Mouse (Mus musculus) hindbrain, embryonic 11.5 days (tissue): ENCODE measurements around the gene Nop56. TPM values are rescaled to one million over a fixed set of nuclear protein-coding genes. Genes with fewer than 3 reads are reported as not detected.

Source experiments
- ATAC-seq: fragments of 200-750 bp; cut with Nextera tagmentation; 2 replicates; pipeline ENCODE4 v1.8.0; 2017; ENCODE audit warnings: mild to moderate bottlenecking, moderate TSS enrichment, moderate library complexity; ENCODE audit not compliant: low FRiP score
- DNase-seq: peaks from one replicate; pipeline ENCODE4 v3.0.0-alpha.2; 2015; ENCODE audit warnings: low spot score
- H3K27ac ChIP-seq: fragments of 300-500 bp; sonication (generic); 2 replicates; pipeline ENCODE4 v1.5.1; 2014; ENCODE audit warnings: mild to moderate bottlenecking, low read depth, low read length
- H3K27me3 ChIP-seq: fragments of 300-500 bp; sonication (generic); 2 replicates; pipeline ENCODE4 v1.6.1; 2014; ENCODE audit warnings: mild to moderate bottlenecking, low read length, moderate library complexity, mixed read lengths; ENCODE audit not compliant: control insufficient read depth, insufficient read depth
- H3K36me3 ChIP-seq: fragments of 300-500 bp; sonication (generic); 2 replicates; pipeline ENCODE4 v1.6.1; 2014; ENCODE audit warnings: mild to moderate bottlenecking, low read length, moderate library complexity, mixed read lengths; ENCODE audit not compliant: control insufficient read depth, insufficient read depth
- H3K4me1 ChIP-seq: fragments of 300-500 bp; sonication (generic); replicated peaks from 2 replicates; pipeline ENCODE4 v1.6.1; 2014; ENCODE audit warnings: low read length, mixed read lengths; ENCODE audit not compliant: control insufficient read depth, insufficient read depth
- H3K4me2 ChIP-seq: fragments of 300-500 bp; sonication (generic); replicated peaks from 2 replicates; pipeline ENCODE4 v1.6.1; 2014; ENCODE audit warnings: mild to moderate bottlenecking, low read depth, low read length
- H3K4me3 ChIP-seq: fragments of 300-500 bp; sonication (generic); 2 replicates; pipeline ENCODE4 v1.5.1; 2014; ENCODE audit warnings: low read depth, low read length
- H3K9ac ChIP-seq: fragments of 300-500 bp; sonication (generic); 2 replicates; pipeline ENCODE4 v1.6.1; 2014; ENCODE audit warnings: low read depth, low read length
- H3K9me3 ChIP-seq: fragments of 300-500 bp; sonication (generic); 2 replicates; pipeline ENCODE4 v1.6.1; 2016; ENCODE audit warnings: low read length; ENCODE audit not compliant: control insufficient read depth
- WGBS: fragments of 180-500 bp; shearing (Covaris S2); extraction: QIAGEN DNeasy Blood & Tissue Kit; methylation state at CpG from one replicate; pipeline ENCODE4 v1.1.7; 2014; 5-methylcytosine and 5-hydroxymethylcytosine counted together
- polyA plus RNA-seq: library from polyadenylated mRNA; unstranded; fragments of >200 nt; fragmentation: Nextera tagmentation; extraction: Ambion mirVana; gene quantifications from 2 replicates; pipeline ENCODE4 v1.2.1, GENCODE M21; 2014

Nop56 gene
- polyA plus RNA-seq, 1 experiment from 2014 or later, result 297 TPM

GRCm38 (mm10) chr2:130291434-130291833, 17.2 kb downstream of the Nop56 start:
- Histone ChIP-seq H3K27me3 (peaks cover 7% of the 10 kb centered on the region), H3K9ac (no peak overlapping the region), H3K4me1 (peaks cover 6% of the 10 kb centered on the region), H3K9me3 (no peaks in the 10 kb centered on the region), H3K36me3 (no peaks in the 10 kb centered on the region), H3K4me3 (no peak overlapping the region), H3K4me2 (no peak overlapping the region), H3K27ac (no peak overlapping the region)
- ATAC-seq (no peak), DNase-seq (peak; percentile 79)
- 24% methylated on average over 8 of the region's 8 CpGs for WGBS

DNA sequence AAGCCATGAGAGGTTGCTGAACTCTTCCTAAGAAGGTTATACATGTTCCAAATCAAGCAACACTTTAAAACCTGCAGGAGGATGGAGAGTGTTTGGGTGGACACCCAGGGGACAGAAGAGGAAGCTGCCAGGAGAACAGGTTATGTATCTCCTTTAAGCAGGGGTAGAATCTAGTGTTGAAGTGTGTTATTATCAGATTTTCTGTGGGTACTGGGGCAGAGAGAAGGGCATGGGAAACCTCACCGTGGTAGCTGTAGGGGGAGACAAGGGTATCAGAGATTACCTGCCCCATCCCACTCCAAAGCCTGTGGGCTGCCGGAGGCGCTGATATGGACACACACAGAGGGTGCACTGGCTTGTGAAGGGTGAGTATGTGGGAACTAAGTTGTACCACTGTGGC, 18.8 kb downstream of the Nop56 start:
- Histone ChIP-seq H3K4me2 (no peak overlapping the region), H3K27me3 (peaks cover 13% of the 10 kb centered on the region), H3K9ac (no peak overlapping the region), H3K4me1 (peaks cover 8% of the 10 kb centered on the region), H3K4me3 (no peak overlapping the region), H3K36me3 (no peaks in the 10 kb centered on the region), H3K27ac (no peak overlapping the region), H3K9me3 (no peaks in the 10 kb centered on the region)
- ATAC-seq (peak; percentile 4), DNase-seq (no peak)
- 43% methylated on average over 3 of the region's 3 CpGs for WGBS

DNA sequence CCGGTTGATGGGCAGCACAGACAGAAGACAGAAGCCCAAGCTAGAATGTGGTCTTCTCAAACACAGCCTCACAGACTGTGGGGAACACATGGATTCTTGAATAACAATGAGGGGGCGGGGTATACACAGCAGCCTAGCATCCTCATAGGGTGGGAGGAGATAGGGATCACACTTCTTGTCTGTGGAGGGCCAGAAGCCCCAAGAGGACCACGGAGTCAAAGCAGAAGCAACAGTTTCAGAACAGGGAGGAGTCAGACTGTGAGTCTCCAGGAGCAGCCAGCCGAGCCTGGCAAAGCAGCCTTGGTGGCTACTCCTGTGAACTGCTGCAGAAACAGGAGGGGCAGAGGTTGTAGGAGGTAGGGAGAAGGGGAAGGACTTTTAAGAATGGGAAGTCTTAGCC, 19.3 kb downstream of the Nop56 start:
- Histone ChIP-seq H3K27me3 (peaks cover 13% of the 10 kb centered on the region), H3K4me2 (0 out of 2 replicates have a peak overlapping the region, but pooled peaks have one; percentile 5), H3K4me3 (no peak overlapping the region), H3K36me3 (no peaks in the 10 kb centered on the region), H3K9ac (no peak overlapping the region), H3K27ac (no peak overlapping the region), H3K4me1 (peaks cover 8% of the 10 kb centered on the region), H3K9me3 (no peaks in the 10 kb centered on the region)
- 6% methylated on average over 4 of the region's 4 CpGs for WGBS
- peak; percentile 58 for DNase-seq
- ATAC-seq, result peak; percentile 66

GRCm38 (mm10) chr2:130294218-130294935, 20.1 kb downstream of the Nop56 start:
- Histone ChIP-seq H3K27ac (peak overlapping the region; percentile 68; the same call in 1 of the 2 replicates), H3K9me3 (no peaks in the 10 kb centered on the region), H3K36me3 (no peaks in the 10 kb centered on the region), H3K27me3 (peaks cover 13% of the 10 kb centered on the region), H3K4me1 (peaks cover 8% of the 10 kb centered on the region), H3K4me2 (peak overlapping the region; percentile 81), H3K4me3 (peak overlapping the region; percentile 76), H3K9ac (peak overlapping the region; percentile 81)
- WGBS, result 8% methylated on average over 20 of the region's 20 CpGs
- DNase-seq (no peak), ATAC-seq (no peak)

DNA sequence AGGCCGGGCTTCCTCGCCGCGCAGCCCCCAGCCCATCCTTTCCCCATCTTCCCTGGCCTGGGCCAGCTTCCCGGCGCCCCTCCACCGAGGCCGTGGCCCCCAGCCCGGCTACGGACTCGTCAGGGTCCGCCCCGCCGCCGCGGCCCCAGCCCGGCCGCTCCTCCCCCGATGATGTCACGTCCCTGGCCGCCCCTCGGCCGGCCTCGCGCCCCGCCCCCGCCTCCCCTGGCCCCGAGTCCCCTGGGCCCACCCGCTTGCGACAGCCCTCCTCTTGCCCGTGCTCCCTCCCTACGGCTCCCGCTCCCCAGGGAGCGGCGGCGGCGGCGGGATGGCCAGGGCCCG, 20.7 kb downstream of the Nop56 start, which contains the start of gene Ebf4:
TSS of gene Ebf4 (plus strand) at position 234 of the 342 bp plus-strand sequence.
- Histone ChIP-seq H3K9ac (peak within 1 kb of the TSS; percentile 81), H3K9me3 (no peaks in the 10 kb centered on the region), H3K4me3 (peak within 1 kb of the TSS; percentile 76), H3K4me2 (peak within 1 kb of the TSS; percentile 81), H3K27ac (peak within 1 kb of the TSS; percentile 68), H3K36me3 (no peaks in the 10 kb centered on the region), H3K27me3 (peaks cover 13% of the 10 kb centered on the region), H3K4me1 (peaks cover 8% of the 10 kb centered on the region)
- DNase-seq, result peak; percentile 86
- peak; percentile 78 for ATAC-seq
- under 1% methylated on average over 30 of the region's 39 CpGs for WGBS

DNA sequence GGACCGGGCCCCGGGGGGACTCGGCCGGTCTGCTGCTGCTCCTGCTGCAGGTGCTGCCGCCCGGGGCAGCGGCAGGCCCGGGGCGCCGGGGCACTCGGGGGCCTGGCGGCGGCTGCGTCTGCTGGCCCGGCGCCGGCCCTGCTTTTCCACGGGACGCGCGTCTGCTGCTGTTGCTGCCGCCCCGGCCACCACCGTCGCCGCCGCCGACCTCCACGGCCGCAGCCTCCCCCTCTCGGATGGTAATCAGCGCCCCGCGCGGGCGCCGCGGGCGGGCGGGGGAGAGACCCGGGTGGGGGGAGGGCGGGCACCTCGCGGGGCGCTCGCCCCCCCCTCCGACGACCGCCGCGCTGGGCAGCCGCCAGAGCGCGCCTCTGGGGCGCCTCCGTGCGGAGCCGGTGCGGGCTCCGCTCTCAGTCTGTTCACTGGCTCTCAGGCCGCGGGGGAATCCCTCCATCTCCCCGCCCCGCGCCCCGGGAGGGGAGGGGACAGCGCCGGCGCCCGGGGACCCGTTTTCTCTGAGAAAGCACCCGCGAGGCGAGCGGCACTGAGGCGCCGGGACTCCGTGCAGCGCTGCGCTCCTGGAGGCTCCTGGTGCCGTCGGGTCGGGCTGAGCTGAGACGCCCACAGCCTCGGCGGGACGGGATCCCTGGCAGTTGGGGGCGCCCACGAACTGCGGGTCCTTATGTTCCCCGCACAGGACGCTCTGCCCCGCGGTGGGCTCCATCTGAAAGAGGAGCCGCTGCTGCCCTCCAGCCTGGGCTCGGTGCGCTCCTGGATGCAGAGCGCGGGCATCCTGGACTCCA, 21.3 kb downstream of the Nop56 start:
- WGBS, result 1% methylated on average over 31 of the region's 99 CpGs
- peak; percentile 64 for ATAC-seq
- Histone ChIP-seq H3K4me2 (peak overlapping the region; percentile 81), H3K4me1 (peaks cover 8% of the 10 kb centered on the region), H3K36me3 (no peaks in the 10 kb centered on the region), H3K27me3 (peaks cover 13% of the 10 kb centered on the region), H3K9ac (peak overlapping the region; percentile 81), H3K4me3 (peak overlapping the region; percentile 76), H3K9me3 (no peaks in the 10 kb centered on the region), H3K27ac (peak overlapping the region; percentile 68)
- peak; percentile 77 for DNase-seq

GRCm38 (mm10) chr2:130296134-130296745, 22.0 kb downstream of the Nop56 start:
- H3K4me3 ChIP-seq, result peak overlapping the region; percentile 76
- ATAC-seq (no peak; the same call in 1 of the 2 replicates), DNase-seq (peak; percentile 30)
- H3K4me2 ChIP-seq, result peak overlapping the region; percentile 81
- H3K9me3 ChIP-seq, result no peaks in the 10 kb centered on the region
- peak overlapping the region; percentile 81 for H3K9ac ChIP-seq
- peaks cover 8% of the 10 kb centered on the region for H3K4me1 ChIP-seq
- WGBS, result 5% methylated on average over 20 of the region's 20 CpGs
- H3K36me3 ChIP-seq, result no peaks in the 10 kb centered on the region
- peaks cover 13% of the 10 kb centered on the region for H3K27me3 ChIP-seq
- no peak overlapping the region for H3K27ac ChIP-seq

DNA sequence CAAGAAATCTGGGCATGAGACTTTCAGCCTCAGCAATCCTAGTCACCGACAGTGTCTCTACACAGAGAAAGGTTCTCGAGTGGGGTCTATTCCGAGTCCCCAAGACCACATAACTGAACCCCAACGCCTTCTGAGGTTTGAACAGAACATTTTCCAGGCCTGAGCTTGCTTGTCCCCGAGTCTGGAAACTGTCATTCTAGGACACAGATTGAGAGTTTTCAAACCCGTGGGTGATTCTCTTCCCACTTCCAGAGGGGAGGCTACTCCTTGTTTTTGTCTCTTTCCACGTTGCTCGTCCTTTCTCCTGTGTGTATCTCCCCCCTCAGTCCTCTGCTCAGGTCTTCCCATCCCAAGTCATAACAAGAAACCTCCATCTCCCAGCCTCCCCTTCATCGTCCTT, 23.4 kb downstream of the Nop56 start:
- Histone ChIP-seq H3K27me3 (peaks cover 13% of the 10 kb centered on the region), H3K4me2 (no peak overlapping the region), H3K27ac (no peak overlapping the region), H3K4me1 (peaks cover 8% of the 10 kb centered on the region), H3K4me3 (no peak overlapping the region), H3K36me3 (no peaks in the 10 kb centered on the region), H3K9me3 (no peaks in the 10 kb centered on the region), H3K9ac (no peak overlapping the region)
- ATAC-seq, result no peak
- no peak for DNase-seq
- WGBS, result 74% methylated on average over 9 of the region's 9 CpGs
